Mouse (Mus musculus) right cerebral cortex, postnatal 36 days (tissue): ENCODE results near the gene Epb42.
"Not testable (repeated sequence)": the region's sequence is repeated elsewhere in the genome, so short reads cannot be mapped to it uniquely, and the experiment has no call there.

Experiments used
- DNase-seq, 2 experiments: peaks; one replicate each; pipeline ENCODE4 v3.0.0; 2022; ENCODE audit warnings: low spot score in 2 of 2, mixed read lengths in 1 of 2

Epb42 gene

GRCm38 (mm10) chr2:121036733-121037341, at the start of gene Epb42:
Gene Epb42 (minus strand): TSS chr2:121037072.
- no peak for DNase-seq

GRCm38 (mm10) chr2:121085480-121086185, 48.8 kb upstream of the Epb42 start, which contains the start of gene Tgm5:
Gene Tgm5 (minus strand): TSS chr2:121085841.
- no peak for DNase-seq

- no peak for DNase-seq
Observed at GRCm38 (mm10) chr2:121082626-121083025, 45.8 kb upstream of the Epb42 start.

GRCm38 (mm10) chr2:121074747-121075146, 37.9 kb upstream of the Epb42 start:
- no peak for DNase-seq

- DNase-seq: no peak
Observed at GRCm38 (mm10) chr2:121071871-121072270, 35.0 kb upstream of the Epb42 start.

- DNase-seq: no peak
Observed at GRCm38 (mm10) chr2:121069506-121069905, 32.6 kb upstream of the Epb42 start.

- no peak for DNase-seq
Observed at GRCm38 (mm10) chr2:121067116-121067515, 30.2 kb upstream of the Epb42 start.

GRCm38 (mm10) chr2:121061315-121061714, 24.4 kb upstream of the Epb42 start:
- no peak for DNase-seq

- DNase-seq: no peak
Observed at GRCm38 (mm10) chr2:121057997-121058396, 21.1 kb upstream of the Epb42 start.

- no peak for DNase-seq
Observed at GRCm38 (mm10) chr2:121055915-121056314, 19.0 kb upstream of the Epb42 start.

- DNase-seq: no peak
Observed at GRCm38 (mm10) chr2:121054060-121054459, 17.2 kb upstream of the Epb42 start.

GRCm38 (mm10) chr2:121052176-121052575, 15.3 kb upstream of the Epb42 start:
- no peak for DNase-seq

- no peak for DNase-seq
Observed at GRCm38 (mm10) chr2:121045653-121046052, 8.8 kb upstream of the Epb42 start.

- DNase-seq: peak in 1 of 2 experiments; percentile 2
Observed at GRCm38 (mm10) chr2:121041098-121041497, 4.2 kb upstream of the Epb42 start.

GRCm38 (mm10) chr2:121039382-121039781, 2.5 kb upstream of the Epb42 start:
- DNase-seq: no peak

- DNase-seq: not testable (repeated sequence)
Observed at GRCm38 (mm10) chr2:121038851-121039250, 2.0 kb upstream of the Epb42 start.

GRCm38 (mm10) chr2:121022918-121023317, 14.0 kb downstream of the Epb42 start:
- DNase-seq: no peak

- DNase-seq: no peak
Observed at GRCm38 (mm10) chr2:121017151-121017550, 19.7 kb downstream of the Epb42 start.

- no peak for DNase-seq
Observed at GRCm38 (mm10) chr2:121016226-121016625, 20.6 kb downstream of the Epb42 start.

GRCm38 (mm10) chr2:121015507-121015906, 21.4 kb downstream of the Epb42 start:
- no peak for DNase-seq

GRCm38 (mm10) chr2:121012676-121013075, 24.2 kb downstream of the Epb42 start:
- DNase-seq: no peak

GRCm38 (mm10) chr2:121009071-121009677, 27.7 kb downstream of the Epb42 start:
- DNase-seq: no peak

GRCm38 (mm10) chr2:121008664-121009007, 28.2 kb downstream of the Epb42 start:
- no peak for DNase-seq
